Mouse (Mus musculus): ENCODE results near the gene Grin2d. TPM values are rescaled to one million over a fixed set of nuclear protein-coding genes. Genes with fewer than 3 reads are reported as not detected.

Grin2d gene
- polyA plus RNA-seq, 1 experiment from 2014 or later: 0.13 TPM

- Histone ChIP-seq H3K9me3 (replicated peaks; ENCODE audit: control insufficient read depth, low read length) (no peaks in the 10 kb centered on the region), H3K4me2 (ENCODE audit: low read depth, low read length) (peak overlapping the region; percentile 14; the same call in 1 of the 2 replicates), H3K27me3 (ENCODE audit: control insufficient read depth, insufficient read depth, low read length) (no peaks in the 10 kb centered on the region), H3K36me3 (replicated peaks; ENCODE audit: control insufficient read depth, insufficient read depth, low read depth, low read length) (no peaks in the 10 kb centered on the region), H3K9ac (replicated peaks; ENCODE audit: low read length) (peak overlapping the region; percentile 37; the same call in 1 of the 2 replicates), H3K4me1 (ENCODE audit: control insufficient read depth, insufficient read depth, low read length) (no peaks in the 10 kb centered on the region), H3K4me3 (ENCODE audit: low read depth, low read length) (peak overlapping the region; percentile 49; the same call in 1 of the 2 replicates), H3K27ac (replicated peaks; ENCODE audit: low read depth, low read length) (no peak overlapping the region)
- DNase-seq (ENCODE audit: low spot score): no peak
- ATAC-seq (replicated peaks; ENCODE audit: insufficient number of reproducible peaks, low FRiP score, low TSS enrichment, low read depth): peak; percentile 55
- WGBS: 70% methylated on average over 6 of the region's 6 CpGs
Measured at GRCm38 (mm10) chr7:45895931-45896516, 17.8 kb upstream of the Grin2d start.

- no peak overlapping the region for H3K9ac ChIP-seq (replicated peaks; ENCODE audit: low read length)
- H3K9me3 ChIP-seq (replicated peaks; ENCODE audit: control insufficient read depth, low read length): no peaks in the 10 kb centered on the region
- no peaks in the 10 kb centered on the region for H3K36me3 ChIP-seq (replicated peaks; ENCODE audit: control insufficient read depth, insufficient read depth, low read depth, low read length)
- H3K4me3 ChIP-seq (ENCODE audit: low read depth, low read length): no peak overlapping the region
- ATAC-seq (replicated peaks; ENCODE audit: insufficient number of reproducible peaks, low FRiP score, low TSS enrichment, low read depth): no peak
- no peak overlapping the region for H3K4me2 ChIP-seq (ENCODE audit: low read depth, low read length)
- no peaks in the 10 kb centered on the region for H3K27me3 ChIP-seq (ENCODE audit: control insufficient read depth, insufficient read depth, low read length)
- no peak overlapping the region for H3K27ac ChIP-seq (replicated peaks; ENCODE audit: low read depth, low read length)
- no peak for DNase-seq (ENCODE audit: low spot score)
- WGBS: 85% methylated on average over 2 of the region's 2 CpGs
- H3K4me1 ChIP-seq (ENCODE audit: control insufficient read depth, insufficient read depth, low read length): no peaks in the 10 kb centered on the region
Measured at GRCm38 (mm10) chr7:45892651-45893050, 14.5 kb upstream of the Grin2d start.

GRCm38 (mm10) chr7:45887246-45887645 lies 9.1 kb upstream of the Grin2d start:
- no peak overlapping the region for H3K4me2 ChIP-seq (ENCODE audit: low read depth, low read length)
- H3K4me1 ChIP-seq (ENCODE audit: control insufficient read depth, insufficient read depth, low read length): no peaks in the 10 kb centered on the region
- H3K9me3 ChIP-seq (replicated peaks; ENCODE audit: control insufficient read depth, low read length): no peaks in the 10 kb centered on the region
- peaks cover 3% of the 10 kb centered on the region for H3K36me3 ChIP-seq (replicated peaks; ENCODE audit: control insufficient read depth, insufficient read depth, low read depth, low read length)
- WGBS: 62% methylated on average over 3 of the region's 3 CpGs
- H3K27me3 ChIP-seq (ENCODE audit: control insufficient read depth, insufficient read depth, low read length): no peaks in the 10 kb centered on the region
- H3K9ac ChIP-seq (replicated peaks; ENCODE audit: low read length): no peak overlapping the region
- ATAC-seq (replicated peaks; ENCODE audit: insufficient number of reproducible peaks, low FRiP score, low TSS enrichment, low read depth) (no peak), DNase-seq (ENCODE audit: low spot score) (no peak)
- H3K4me3 ChIP-seq (ENCODE audit: low read depth, low read length): no peak overlapping the region
- H3K27ac ChIP-seq (replicated peaks; ENCODE audit: low read depth, low read length): no peak overlapping the region

- H3K4me2 ChIP-seq (ENCODE audit: low read depth, low read length): no peak overlapping the region
- DNase-seq (ENCODE audit: low spot score): no peak
- no peaks in the 10 kb centered on the region for H3K4me1 ChIP-seq (ENCODE audit: control insufficient read depth, insufficient read depth, low read length)
- no peaks in the 10 kb centered on the region for H3K27me3 ChIP-seq (ENCODE audit: control insufficient read depth, insufficient read depth, low read length)
- 90% methylated on average over 2 of the region's 2 CpGs for WGBS
- no peak overlapping the region for H3K27ac ChIP-seq (replicated peaks; ENCODE audit: low read depth, low read length)
- H3K4me3 ChIP-seq (ENCODE audit: low read depth, low read length): no peak overlapping the region
- no peak overlapping the region for H3K9ac ChIP-seq (replicated peaks; ENCODE audit: low read length)
- H3K36me3 ChIP-seq (replicated peaks; ENCODE audit: control insufficient read depth, insufficient read depth, low read depth, low read length): peaks cover 16% of the 10 kb centered on the region
- H3K9me3 ChIP-seq (replicated peaks; ENCODE audit: control insufficient read depth, low read length): no peaks in the 10 kb centered on the region
- ATAC-seq (replicated peaks; ENCODE audit: insufficient number of reproducible peaks, low FRiP score, low TSS enrichment, low read depth): no peak
Measured at GRCm38 (mm10) chr7:45881011-45881410, 2.8 kb upstream of the Grin2d start.

- DNase-seq (ENCODE audit: low spot score): no peak
- no peak overlapping the region for H3K9ac ChIP-seq (replicated peaks; ENCODE audit: low read length)
- no peak overlapping the region for H3K27ac ChIP-seq (replicated peaks; ENCODE audit: low read depth, low read length)
- ATAC-seq (replicated peaks; ENCODE audit: insufficient number of reproducible peaks, low FRiP score, low TSS enrichment, low read depth): no peak
- H3K4me2 ChIP-seq (ENCODE audit: low read depth, low read length): no peak overlapping the region
- no peaks in the 10 kb centered on the region for H3K4me1 ChIP-seq (ENCODE audit: control insufficient read depth, insufficient read depth, low read length)
- H3K4me3 ChIP-seq (ENCODE audit: low read depth, low read length): no peak overlapping the region
- H3K27me3 ChIP-seq (ENCODE audit: control insufficient read depth, insufficient read depth, low read length): no peaks in the 10 kb centered on the region
- H3K36me3 ChIP-seq (replicated peaks; ENCODE audit: control insufficient read depth, insufficient read depth, low read depth, low read length): peaks cover 16% of the 10 kb centered on the region
- H3K9me3 ChIP-seq (replicated peaks; ENCODE audit: control insufficient read depth, low read length): no peaks in the 10 kb centered on the region
- WGBS: over 99% methylated on average over 4 of the region's 4 CpGs
Measured at GRCm38 (mm10) chr7:45880531-45880930, 2.4 kb upstream of the Grin2d start.

GRCm38 (mm10) chr7:45876895-45877294 lies 1.3 kb downstream of the Grin2d start:
- 95% methylated on average over 7 of the region's 7 CpGs for WGBS
- Histone ChIP-seq H3K27ac (replicated peaks; ENCODE audit: low read depth, low read length) (no peak overlapping the region), H3K4me1 (ENCODE audit: control insufficient read depth, insufficient read depth, low read length) (no peaks in the 10 kb centered on the region), H3K9ac (replicated peaks; ENCODE audit: low read length) (no peak overlapping the region), H3K36me3 (replicated peaks; ENCODE audit: control insufficient read depth, insufficient read depth, low read depth, low read length) (peaks cover 14% of the 10 kb centered on the region), H3K27me3 (ENCODE audit: control insufficient read depth, insufficient read depth, low read length) (no peaks in the 10 kb centered on the region), H3K9me3 (replicated peaks; ENCODE audit: control insufficient read depth, low read length) (no peaks in the 10 kb centered on the region), H3K4me3 (ENCODE audit: low read depth, low read length) (no peak overlapping the region), H3K4me2 (ENCODE audit: low read depth, low read length) (no peak overlapping the region)
- no peak for ATAC-seq (replicated peaks; ENCODE audit: insufficient number of reproducible peaks, low FRiP score, low TSS enrichment, low read depth)
- DNase-seq (ENCODE audit: low spot score): no peak

- Histone ChIP-seq H3K4me2 (ENCODE audit: low read depth, low read length) (peak overlapping the region; percentile 91), H3K9ac (replicated peaks; ENCODE audit: low read length) (peak overlapping the region; percentile 92), H3K4me1 (ENCODE audit: control insufficient read depth, insufficient read depth, low read length) (peaks cover 8% of the 10 kb centered on the region), H3K9me3 (replicated peaks; ENCODE audit: control insufficient read depth, low read length) (no peaks in the 10 kb centered on the region), H3K27me3 (ENCODE audit: control insufficient read depth, insufficient read depth, low read length) (peaks cover 24% of the 10 kb centered on the region), H3K27ac (replicated peaks; ENCODE audit: low read depth, low read length) (peak overlapping the region; percentile 89), H3K36me3 (replicated peaks; ENCODE audit: control insufficient read depth, insufficient read depth, low read depth, low read length) (peaks cover 8% of the 10 kb centered on the region; the same call in 1 of the 2 replicates), H3K4me3 (ENCODE audit: low read depth, low read length) (peak overlapping the region; percentile 85)
- DNase-seq (ENCODE audit: low spot score) (peak; percentile 66), ATAC-seq (replicated peaks; ENCODE audit: insufficient number of reproducible peaks, low FRiP score, low TSS enrichment, low read depth) (peak; percentile 50)
- 3% methylated on average over 28 of the region's 28 CpGs for WGBS
Measured at GRCm38 (mm10) chr7:45873061-45873947, 4.9 kb downstream of the Grin2d start.

GRCm38 (mm10) chr7:45872624-45873023 lies 5.6 kb downstream of the Grin2d start, which contains the start of gene Kdelr1:
TSS of gene Kdelr1 (plus strand) at chr7:45872772.
- WGBS: 1% methylated on average over 18 of the region's 18 CpGs
- DNase-seq (ENCODE audit: low spot score): peak; percentile 96
- H3K27me3 ChIP-seq (ENCODE audit: control insufficient read depth, insufficient read depth, low read length): peaks cover 31% of the 10 kb centered on the region
- H3K9me3 ChIP-seq (replicated peaks; ENCODE audit: control insufficient read depth, low read length): no peaks in the 10 kb centered on the region
- H3K4me1 ChIP-seq (ENCODE audit: control insufficient read depth, insufficient read depth, low read length): peaks cover 11% of the 10 kb centered on the region
- peaks cover 5% of the 10 kb centered on the region; the same call in 1 of the 2 replicates for H3K36me3 ChIP-seq (replicated peaks; ENCODE audit: control insufficient read depth, insufficient read depth, low read depth, low read length)
- H3K27ac ChIP-seq (replicated peaks; ENCODE audit: low read depth, low read length): peak within 1 kb of the TSS; percentile 89
- H3K4me3 ChIP-seq (ENCODE audit: low read depth, low read length): peak within 1 kb of the TSS; percentile 85
- H3K9ac ChIP-seq (replicated peaks; ENCODE audit: low read length): peak within 1 kb of the TSS; percentile 92
- peak; percentile 26 for ATAC-seq (replicated peaks; ENCODE audit: insufficient number of reproducible peaks, low FRiP score, low TSS enrichment, low read depth)
- peak within 1 kb of the TSS; percentile 91 for H3K4me2 ChIP-seq (ENCODE audit: low read depth, low read length)
